13 mouse cellular contexts compared by ENCODE assay signal in genomic region chr3:89848083-89848482, GRCm38 (mm10). TPM values are rescaled to one million over a fixed set of nuclear protein-coding genes. Genes with fewer than 3 reads are reported as not detected.
DNase-seq lines count a peak whose midpoint lies in the region; ATAC-seq lines count a peak whose summit lies in the region.
"Had no signal": no experiment of that assay in that cellular context is flagged by ENCODE, and none has a peak within 500 bp of the region (broad histone marks: within the 10 kb centered on the region; RNA-seq: fewer than 3 reads in every experiment).

No protein-coding gene starts in this region.

- H3K36me3 ChIP-seq in heart, embryonic 16.5 days (ENCODE audit: control insufficient read depth, insufficient read depth), result no peaks in the 10 kb centered on the region
- H3K36me3 ChIP-seq in liver, embryonic 12.5 days, result no peaks in the 10 kb centered on the region
- H3K36me3 ChIP-seq in liver, embryonic 16.5 days (ENCODE audit: control insufficient read depth, insufficient read depth), result no peaks in the 10 kb centered on the region
- H3K36me3 ChIP-seq: forebrain, embryonic 15.5 days; hindbrain, embryonic 13.5 days; midbrain, embryonic 12.5 days had no signal

- no peak for DNase-seq in heart, postnatal 36 days
- no peak for DNase-seq in liver
- DNase-seq in gastrocnemius, postnatal 10 days, result no peak
- DNase-seq: cerebellum, adult 2 months; right cerebral cortex, adult 18-20 months had no signal

- ATAC-seq in heart, embryonic 16.5 days (replicated peaks; ENCODE audit: extremely low read depth, insufficient read depth, low FRiP score), result no peak; the same call in 1 of the 2 replicates
- ATAC-seq in liver, embryonic 12.5 days, result no peak
- ATAC-seq in liver, embryonic 16.5 days (ENCODE audit: low read depth), result peak; percentile 35
- ATAC-seq: forebrain, embryonic 15.5 days had no signal

- 75% methylated on average over 6 of the region's 6 CpGs for WGBS in heart, embryonic 16.5 days
- 71% methylated on average over 6 of the region's 6 CpGs for WGBS in liver, embryonic 12.5 days (ENCODE audit: insufficient replicate concordance)
- 65% methylated on average over 6 of the region's 6 CpGs for WGBS in liver, embryonic 16.5 days (ENCODE audit: insufficient replicate concordance)

- no peaks in the 10 kb centered on the region for H3K27me3 ChIP-seq in heart, embryonic 16.5 days (ENCODE audit: control insufficient read depth, insufficient read depth, low read length)
- H3K27me3 ChIP-seq in liver, embryonic 12.5 days (replicated peaks), result no peaks in the 10 kb centered on the region
- no peaks in the 10 kb centered on the region for H3K27me3 ChIP-seq in liver, embryonic 16.5 days (ENCODE audit: control insufficient read depth, insufficient read depth, low read depth, low read length)
- H3K27me3 ChIP-seq: forebrain, embryonic 15.5 days; hindbrain, embryonic 13.5 days; midbrain, embryonic 12.5 days had no signal

- H3K9ac ChIP-seq in heart, embryonic 16.5 days (ENCODE audit: low read length), result no peak overlapping the region
- no peak overlapping the region for H3K9ac ChIP-seq in liver, embryonic 12.5 days
- H3K9ac ChIP-seq in liver, embryonic 16.5 days (ENCODE audit: low read depth, low read length), result no peak overlapping the region
- H3K9ac ChIP-seq: forebrain, embryonic 15.5 days; hindbrain, embryonic 13.5 days; midbrain, embryonic 12.5 days had no signal

- H3K27ac ChIP-seq in heart, embryonic 16.5 days (ENCODE audit: low read length), result peak overlapping the region; percentile 74
- peak overlapping the region; percentile 55 for H3K27ac ChIP-seq in liver, embryonic 12.5 days
- peak overlapping the region; percentile 80 for H3K27ac ChIP-seq in brown adipose tissue, adult 24 weeks (replicated peaks; ENCODE audit: low read depth, low read length)
- H3K27ac ChIP-seq in liver, embryonic 16.5 days (ENCODE audit: low read length), result no peak overlapping the region
- H3K27ac ChIP-seq: forebrain, embryonic 15.5 days; hindbrain, embryonic 13.5 days; midbrain, embryonic 12.5 days had no signal

- no peak overlapping the region for H3K4me2 ChIP-seq in heart, embryonic 16.5 days (ENCODE audit: low read depth, low read length)
- H3K4me2 ChIP-seq in liver, embryonic 12.5 days, result no peak overlapping the region
- H3K4me2 ChIP-seq in liver, embryonic 16.5 days (ENCODE audit: low read depth, low read length), result no peak overlapping the region
- H3K4me2 ChIP-seq: forebrain, embryonic 15.5 days; hindbrain, embryonic 13.5 days; midbrain, embryonic 12.5 days had no signal

- no peaks in the 10 kb centered on the region for H3K9me3 ChIP-seq in heart, embryonic 16.5 days (replicated peaks; ENCODE audit: control insufficient read depth, low read length)
- H3K9me3 ChIP-seq in liver, embryonic 12.5 days (replicated peaks), result no peaks in the 10 kb centered on the region
- H3K9me3 ChIP-seq in liver, embryonic 16.5 days (replicated peaks; ENCODE audit: control insufficient read depth, low read length), result no peaks in the 10 kb centered on the region
- H3K9me3 ChIP-seq: forebrain, embryonic 15.5 days; hindbrain, embryonic 13.5 days; midbrain, embryonic 12.5 days had no signal

- no peak overlapping the region for H3K4me3 ChIP-seq in heart, embryonic 16.5 days (ENCODE audit: low read length)
- no peak overlapping the region for H3K4me3 ChIP-seq in liver, embryonic 12.5 days
- H3K4me3 ChIP-seq in brown adipose tissue, adult 24 weeks (ENCODE audit: insufficient read depth, low read depth, low read length), result no peak overlapping the region
- no peak overlapping the region for H3K4me3 ChIP-seq in liver, embryonic 16.5 days (ENCODE audit: low read depth, low read length)
- H3K4me3 ChIP-seq: forebrain, embryonic 15.5 days; hindbrain, embryonic 13.5 days; midbrain, embryonic 12.5 days; myocyte had no signal

- H3K4me1 ChIP-seq in heart, embryonic 16.5 days (ENCODE audit: control insufficient read depth, insufficient read depth, low read length), result no peaks in the 10 kb centered on the region
- peaks cover 7% of the 10 kb centered on the region for H3K4me1 ChIP-seq in liver, embryonic 12.5 days
- peaks cover 17% of the 10 kb centered on the region for H3K4me1 ChIP-seq in brown adipose tissue, adult 24 weeks (ENCODE audit: control insufficient read depth, insufficient read depth, insufficient read length, low read length)
- peaks cover 4% of the 10 kb centered on the region for H3K4me1 ChIP-seq in liver, embryonic 16.5 days (ENCODE audit: control insufficient read depth, low read depth, low read length)
- H3K4me1 ChIP-seq: forebrain, embryonic 15.5 days; hindbrain, embryonic 13.5 days; midbrain, embryonic 12.5 days had no signal

- intact Hi-C loops in heart, postnatal 36 days (cut with DNase I), result loop anchor here (10.0 kb wide), 1 partner anchor 583 kb away; no protein-coding TSS in a partner anchor

RNA-seq across cellular contexts. Expression of gene She, which starts 16.9 kb away (rescaled TPM):
- polyA plus RNA-seq in heart, embryonic 16.5 days (2015; fragmentation: Nextera tagmentation; extraction: Ambion mirVana), result 4.8 and 7.2 TPM in 2 replicates
- total RNA-seq in heart, postnatal 36 days (2021), result 10 to 100 TPM; 13.2 to 15.0 TPM
- 2.9 and 3.1 TPM in 2 replicates for polyA plus RNA-seq in liver, embryonic 12.5 days (2016; fragmentation: Nextera tagmentation; extraction: Ambion mirVana)
- 2.4 and 4.0 TPM in 2 replicates for polyA plus RNA-seq in brown adipose tissue, adult 24 weeks (2012; ENCODE audit: insufficient read depth, insufficient read length, missing spikeins)
- polyA plus RNA-seq in liver, embryonic 16.5 days (2015; fragmentation: Nextera tagmentation; extraction: Ambion mirVana), result 0.90 and 1.1 TPM in 2 replicates
- 10 to 100 TPM in 1 of 2 experiments, 1 to 10 TPM in 1; 9.4 to 10.7 TPM for total RNA-seq in gastrocnemius, postnatal 10 days (2021)
- polyA plus RNA-seq: myocyte had no signal
